Mouse (Mus musculus) midbrain, embryonic 14.5 days (tissue): ENCODE data around the gene Slc35g1. TPM values are rescaled to one million over a fixed set of nuclear protein-coding genes. Genes with fewer than 3 reads are reported as not detected.
"Not testable (repeated sequence)": the region's sequence is repeated elsewhere in the genome, so short reads cannot be mapped to it uniquely, and the experiment has no call there.

Experiments used
- ATAC-seq: fragments of 200-750 bp; cut with Nextera tagmentation; 2 replicates; pipeline ENCODE4 v1.8.0; 2017; ENCODE audit warnings: moderate number of reproducible peaks, moderate library complexity; ENCODE audit not compliant: low FRiP score, low TSS enrichment
- DNase-seq: peaks from one replicate; pipeline ENCODE4 v3.0.0-alpha.2; 2015
- H3K27ac ChIP-seq: fragments of 300-500 bp; sonication (generic); replicated peaks from 2 replicates; pipeline ENCODE4 v1.5.1; 2014; ENCODE audit warnings: mild to moderate bottlenecking, low read depth, low read length, moderate library complexity
- H3K27me3 ChIP-seq: fragments of 300-500 bp; sonication (generic); 2 replicates; pipeline ENCODE4 v1.6.1; 2014; ENCODE audit warnings: low read length, control low read depth, mixed read lengths; ENCODE audit not compliant: control insufficient read depth, insufficient read depth
- H3K36me3 ChIP-seq: fragments of 300-500 bp; sonication (generic); 2 replicates; pipeline ENCODE4 v1.6.1; 2014; ENCODE audit warnings: low read length, control low read depth; ENCODE audit not compliant: control insufficient read depth, insufficient read depth
- H3K4me1 ChIP-seq: fragments of 300-500 bp; sonication (generic); 2 replicates; pipeline ENCODE4 v1.6.1; 2014; ENCODE audit warnings: mild to moderate bottlenecking, antibody characterized with exemption, low read length, control low read depth; ENCODE audit not compliant: control insufficient read depth, insufficient read depth
- H3K4me2 ChIP-seq: fragments of 300-500 bp; sonication (generic); 2 replicates; pipeline ENCODE4 v1.6.1; 2014; ENCODE audit warnings: mild to moderate bottlenecking, low read length, moderate library complexity
- H3K4me3 ChIP-seq: fragments of 300-500 bp; sonication (generic); replicated peaks from 2 replicates; pipeline ENCODE4 v1.5.1; 2014; ENCODE audit warnings: low read depth, low read length
- H3K9ac ChIP-seq: fragments of 300-500 bp; sonication (generic); replicated peaks from 2 replicates; pipeline ENCODE4 v1.6.1; 2014; ENCODE audit warnings: mild to moderate bottlenecking, low read length, moderate library complexity
- H3K9me3 ChIP-seq: fragments of 300-500 bp; sonication (generic); 2 replicates; pipeline ENCODE4 v1.6.1; 2016; ENCODE audit warnings: low read length, control low read depth, mixed read lengths; ENCODE audit not compliant: control insufficient read depth
- WGBS: fragments of 180-500 bp; shearing (Covaris S2); extraction: QIAGEN DNeasy Blood & Tissue Kit; methylation state at CpG from one replicate; pipeline ENCODE4 v1.1.7; 2014; 5-methylcytosine and 5-hydroxymethylcytosine counted together
- polyA plus RNA-seq: library from polyadenylated mRNA; unstranded; fragments of >200 nt; fragmentation: Nextera tagmentation; extraction: Ambion mirVana; gene quantifications from 2 replicates; pipeline ENCODE4 v1.2.1, GENCODE M21; 2014

Gene Slc35g1
- polyA plus RNA-seq, 1 experiment from 2014 or later = 1.5 TPM

- Histone ChIP-seq H3K36me3 (no peaks in the 10 kb centered on the region), H3K27me3 (peaks cover 3% of the 10 kb centered on the region; the same call in 1 of the 2 replicates), H3K9ac (no peak overlapping the region), H3K4me1 (no peaks in the 10 kb centered on the region), H3K4me3 (no peak overlapping the region), H3K27ac (no peak overlapping the region), H3K9me3 (no peaks in the 10 kb centered on the region), H3K4me2 (no peak overlapping the region)
- DNase-seq (no peak), ATAC-seq (no peak)
- 46% methylated on average over 2 of the region's 2 CpGs for WGBS
Observed at GRCm38 (mm10) chr19:38373371-38373770, 22.4 kb upstream of the Slc35g1 start.

- Histone ChIP-seq H3K9me3 (no peaks in the 10 kb centered on the region), H3K27me3 (no peaks in the 10 kb centered on the region), H3K4me3 (no peak overlapping the region), H3K9ac (no peak overlapping the region), H3K36me3 (no peaks in the 10 kb centered on the region), H3K27ac (no peak overlapping the region), H3K4me2 (no peak overlapping the region), H3K4me1 (no peaks in the 10 kb centered on the region)
- DNase-seq (no peak), ATAC-seq (no peak)
- WGBS = 89% methylated on average over 12 of the region's 12 CpGs
Observed at GRCm38 (mm10) chr19:38383769-38384168, 12.0 kb upstream of the Slc35g1 start.

- not testable (repeated sequence) for H3K4me2 ChIP-seq, H3K9ac ChIP-seq, H3K27ac ChIP-seq, H3K4me1 ChIP-seq, H3K9me3 ChIP-seq, H3K27me3 ChIP-seq, DNase-seq, ATAC-seq, H3K4me3 ChIP-seq, H3K36me3 ChIP-seq
- 77% methylated on average over 1 of the region's 1 CpGs for WGBS
Observed at GRCm38 (mm10) chr19:38387021-38387420, 8.8 kb upstream of the Slc35g1 start.

GRCm38 (mm10) chr19:38387835-38388234, 7.9 kb upstream of the Slc35g1 start:
- no peak overlapping the region for H3K4me3 ChIP-seq
- no peaks in the 10 kb centered on the region for H3K4me1 ChIP-seq
- no peaks in the 10 kb centered on the region for H3K27me3 ChIP-seq
- 95% methylated on average over 4 of the region's 4 CpGs for WGBS
- H3K27ac ChIP-seq = no peak overlapping the region
- H3K36me3 ChIP-seq = no peaks in the 10 kb centered on the region
- H3K4me2 ChIP-seq = no peak overlapping the region
- no peak overlapping the region for H3K9ac ChIP-seq
- no peaks in the 10 kb centered on the region for H3K9me3 ChIP-seq
- no peak for DNase-seq
- ATAC-seq = no peak

GRCm38 (mm10) chr19:38396633-38396970, 822 bp downstream of the Slc35g1 start:
- H3K9ac ChIP-seq = no peak overlapping the region

GRCm38 (mm10) chr19:38397004-38397403, 1.2 kb downstream of the Slc35g1 start:
- peak overlapping the region; percentile 69; the same call in 1 of the 2 replicates for H3K4me3 ChIP-seq
- no peak overlapping the region for H3K27ac ChIP-seq
- H3K36me3 ChIP-seq = no peaks in the 10 kb centered on the region
- no peaks in the 10 kb centered on the region for H3K4me1 ChIP-seq
- ATAC-seq (no peak), DNase-seq (no peak)
- no peak overlapping the region for H3K9ac ChIP-seq
- no peaks in the 10 kb centered on the region for H3K9me3 ChIP-seq
- 26% methylated on average over 6 of the region's 6 CpGs for WGBS
- H3K27me3 ChIP-seq = no peaks in the 10 kb centered on the region
- H3K4me2 ChIP-seq = peak overlapping the region; percentile 72

More at GRCm38 (mm10) chr19:38396633-38396970, 822 bp downstream of the Slc35g1 start:
- DNase-seq = no peak
- Histone ChIP-seq H3K36me3 (no peaks in the 10 kb centered on the region), H3K9me3 (no peaks in the 10 kb centered on the region), H3K4me2 (peak overlapping the region; percentile 72), H3K27me3 (no peaks in the 10 kb centered on the region), H3K27ac (no peak overlapping the region), H3K4me3 (peak overlapping the region; percentile 69), H3K4me1 (no peaks in the 10 kb centered on the region)
- ATAC-seq = no peak
- WGBS = 11% methylated on average over 8 of the region's 8 CpGs

- no peak overlapping the region for H3K9ac ChIP-seq
- WGBS = 92% methylated on average over 8 of the region's 8 CpGs
- DNase-seq (no peak), ATAC-seq (no peak)
- no peaks in the 10 kb centered on the region for H3K9me3 ChIP-seq
- no peaks in the 10 kb centered on the region for H3K36me3 ChIP-seq
- H3K4me3 ChIP-seq = no peak overlapping the region
- H3K27ac ChIP-seq = no peak overlapping the region
- H3K4me1 ChIP-seq = no peaks in the 10 kb centered on the region
- no peaks in the 10 kb centered on the region for H3K27me3 ChIP-seq
- H3K4me2 ChIP-seq = no peak overlapping the region
Observed at GRCm38 (mm10) chr19:38398966-38399365, 3.2 kb downstream of the Slc35g1 start.

- H3K9me3 ChIP-seq = no peaks in the 10 kb centered on the region
- no peak for DNase-seq
- no peak overlapping the region for H3K4me3 ChIP-seq
- no peaks in the 10 kb centered on the region for H3K36me3 ChIP-seq
- WGBS = 94% methylated on average over 2 of the region's 2 CpGs
- no peaks in the 10 kb centered on the region for H3K27me3 ChIP-seq
- no peak overlapping the region for H3K4me2 ChIP-seq
- no peak overlapping the region for H3K27ac ChIP-seq
- H3K4me1 ChIP-seq = no peaks in the 10 kb centered on the region
- ATAC-seq = no peak
- H3K9ac ChIP-seq = no peak overlapping the region
Observed at GRCm38 (mm10) chr19:38400851-38401250, 5.1 kb downstream of the Slc35g1 start.

- Histone ChIP-seq H3K9me3 (no peaks in the 10 kb centered on the region), H3K9ac (no peak overlapping the region), H3K36me3 (no peaks in the 10 kb centered on the region), H3K4me1 (no peaks in the 10 kb centered on the region), H3K4me3 (no peak overlapping the region), H3K27ac (no peak overlapping the region), H3K27me3 (no peaks in the 10 kb centered on the region), H3K4me2 (no peak overlapping the region)
- 91% methylated on average over 2 of the region's 2 CpGs for WGBS
- ATAC-seq (no peak), DNase-seq (no peak)
Observed at GRCm38 (mm10) chr19:38401416-38401815, 5.6 kb downstream of the Slc35g1 start.
